Mouse (Mus musculus) hindbrain, embryonic 15.5 days (tissue): ENCODE measurements around the gene Cdk5rap3. TPM values are rescaled to one million over a fixed set of nuclear protein-coding genes. Genes with fewer than 3 reads are reported as not detected.

Experiments
- ATAC-seq: fragments of 200-750 bp; cut with Nextera tagmentation; 2 replicates; pipeline ENCODE4 v1.8.0; 2017; ENCODE audit warnings: low read depth, moderate number of reproducible peaks, moderate TSS enrichment; ENCODE audit not compliant: low FRiP score
- H3K27ac ChIP-seq: fragments of 300-500 bp; sonication (generic); replicated peaks from 2 replicates; pipeline ENCODE4 v1.5.1; 2015; ENCODE audit warnings: mild to moderate bottlenecking, inconsistent platforms
- H3K27me3 ChIP-seq: fragments of 300-500 bp; sonication (generic); 2 replicates; pipeline ENCODE4 v1.6.1; 2015; ENCODE audit warnings: control low read depth, inconsistent platforms
- H3K36me3 ChIP-seq: fragments of 300-500 bp; sonication (generic); 2 replicates; pipeline ENCODE4 v1.6.1; 2015; ENCODE audit warnings: control low read depth, inconsistent platforms
- H3K4me1 ChIP-seq: fragments of 300-500 bp; sonication (generic); replicated peaks from 2 replicates; pipeline ENCODE4 v1.6.1; 2015; ENCODE audit warnings: control low read depth, inconsistent platforms
- H3K4me2 ChIP-seq: fragments of 300-500 bp; sonication (generic); 2 replicates; pipeline ENCODE4 v1.6.1; 2015; ENCODE audit warnings: moderate library complexity, mild to moderate bottlenecking, inconsistent platforms
- H3K4me3 ChIP-seq: fragments of 300-500 bp; sonication (generic); 2 replicates; pipeline ENCODE4 v1.5.1; 2015; ENCODE audit warnings: mild to moderate bottlenecking, inconsistent platforms
- H3K9ac ChIP-seq: fragments of 300-500 bp; sonication (generic); 2 replicates; pipeline ENCODE4 v1.6.1; 2015; ENCODE audit warnings: inconsistent platforms
- H3K9me3 ChIP-seq: fragments of 300-500 bp; sonication (generic); 2 replicates; pipeline ENCODE4 v1.6.1; 2016; ENCODE audit warnings: control low read depth, inconsistent platforms
- WGBS: fragments of 180-500 bp; shearing (Covaris S2); methylation state at CpG from one replicate; pipeline ENCODE4 v1.1.7; 2015; 5-methylcytosine and 5-hydroxymethylcytosine counted together
- polyA plus RNA-seq: library from polyadenylated mRNA; unstranded; fragments of >200 nt; fragmentation: Nextera tagmentation; extraction: Ambion mirVana; gene quantifications from 2 replicates; pipeline ENCODE4 v1.2.1, GENCODE M21; 2015

Gene Cdk5rap3
- polyA plus RNA-seq, 1 experiment from 2014 or later: 82.8 TPM

- no peak for ATAC-seq
- Histone ChIP-seq H3K9me3 (no peaks in the 10 kb centered on the region), H3K36me3 (peaks cover 6% of the 10 kb centered on the region; the same call in 1 of the 2 replicates), H3K4me3 (no peak overlapping the region), H3K27me3 (no peaks in the 10 kb centered on the region), H3K4me2 (no peak overlapping the region), H3K9ac (peak overlapping the region; percentile 8; the same call in 1 of the 2 replicates), H3K4me1 (peaks cover 58% of the 10 kb centered on the region), H3K27ac (peak overlapping the region; percentile 70)
- WGBS: 21% methylated on average over 15 of the region's 15 CpGs
Measured at GRCm38 (mm10) chr11:96906431-96907161, 9.7 kb downstream of the Cdk5rap3 start.

GRCm38 (mm10) chr11:96902639-96903635, 13.4 kb downstream of the Cdk5rap3 start:
- peak; percentile 78 for ATAC-seq
- no peaks in the 10 kb centered on the region for H3K36me3 ChIP-seq
- H3K4me2 ChIP-seq: no peak overlapping the region
- H3K27ac ChIP-seq: peak overlapping the region; percentile 79
- H3K27me3 ChIP-seq: no peaks in the 10 kb centered on the region
- WGBS: 8% methylated on average over 16 of the region's 16 CpGs
- peaks cover 73% of the 10 kb centered on the region for H3K4me1 ChIP-seq
- H3K4me3 ChIP-seq: no peak overlapping the region
- H3K9me3 ChIP-seq: no peaks in the 10 kb centered on the region
- H3K9ac ChIP-seq: 0 out of 2 replicates have a peak overlapping the region, but pooled peaks have one; percentile 8

GRCm38 (mm10) chr11:96901332-96901731, 15.0 kb downstream of the Cdk5rap3 start:
- no peaks in the 10 kb centered on the region for H3K27me3 ChIP-seq
- 0 out of 2 replicates have a peak overlapping the region, but pooled peaks have one; percentile 18 for H3K27ac ChIP-seq
- peaks cover 57% of the 10 kb centered on the region for H3K4me1 ChIP-seq
- no peak for ATAC-seq
- H3K9ac ChIP-seq: no peak overlapping the region
- H3K36me3 ChIP-seq: no peaks in the 10 kb centered on the region
- no peak overlapping the region for H3K4me2 ChIP-seq
- no peaks in the 10 kb centered on the region for H3K9me3 ChIP-seq
- H3K4me3 ChIP-seq: no peak overlapping the region
- WGBS: 30% methylated on average over 9 of the region's 9 CpGs

- ATAC-seq: no peak
- 25% methylated on average over 13 of the region's 13 CpGs for WGBS
- Histone ChIP-seq H3K27me3 (no peaks in the 10 kb centered on the region), H3K27ac (peak overlapping the region; percentile 53; the same call in 1 of the 2 replicates), H3K4me2 (0 out of 2 replicates have a peak overlapping the region, but pooled peaks have one; percentile 1), H3K9me3 (no peaks in the 10 kb centered on the region), H3K36me3 (no peaks in the 10 kb centered on the region), H3K4me3 (no peak overlapping the region), H3K4me1 (peaks cover 46% of the 10 kb centered on the region), H3K9ac (no peak overlapping the region)
Measured at GRCm38 (mm10) chr11:96899449-96900306, 16.6 kb downstream of the Cdk5rap3 start.

- Histone ChIP-seq H3K4me2 (no peak overlapping the region), H3K4me3 (no peak overlapping the region), H3K27me3 (no peaks in the 10 kb centered on the region), H3K9ac (no peak overlapping the region), H3K9me3 (no peaks in the 10 kb centered on the region), H3K27ac (no peak overlapping the region), H3K4me1 (peaks cover 34% of the 10 kb centered on the region), H3K36me3 (no peaks in the 10 kb centered on the region)
- ATAC-seq: no peak
- WGBS: 90% methylated on average over 4 of the region's 4 CpGs
Measured at GRCm38 (mm10) chr11:96895886-96896285, 20.4 kb downstream of the Cdk5rap3 start.

- WGBS: 28% methylated on average over 11 of the region's 11 CpGs
- ATAC-seq: peak; percentile 68; the same call in 1 of the 2 replicates
- H3K27me3 ChIP-seq: no peaks in the 10 kb centered on the region
- H3K36me3 ChIP-seq: no peaks in the 10 kb centered on the region
- H3K4me1 ChIP-seq: peaks cover 18% of the 10 kb centered on the region
- no peak overlapping the region for H3K4me3 ChIP-seq
- no peak overlapping the region for H3K9ac ChIP-seq
- no peaks in the 10 kb centered on the region for H3K9me3 ChIP-seq
- H3K4me2 ChIP-seq: no peak overlapping the region; the same call in 1 of the 2 replicates
- H3K27ac ChIP-seq: peak overlapping the region; percentile 55
Measured at GRCm38 (mm10) chr11:96893203-96893842, 23.0 kb downstream of the Cdk5rap3 start.

- H3K4me3 ChIP-seq: no peak overlapping the region
- no peak overlapping the region for H3K27ac ChIP-seq
- no peaks in the 10 kb centered on the region for H3K9me3 ChIP-seq
- peaks cover 21% of the 10 kb centered on the region for H3K4me1 ChIP-seq
- WGBS: 25% methylated on average over 14 of the region's 14 CpGs
- no peaks in the 10 kb centered on the region for H3K36me3 ChIP-seq
- H3K9ac ChIP-seq: no peak overlapping the region
- no peak overlapping the region for H3K4me2 ChIP-seq
- H3K27me3 ChIP-seq: no peaks in the 10 kb centered on the region
- ATAC-seq: no peak
Measured at GRCm38 (mm10) chr11:96891784-96892527, 24.3 kb downstream of the Cdk5rap3 start.

GRCm38 (mm10) chr11:96886942-96887546, 29.3 kb downstream of the Cdk5rap3 start:
- no peaks in the 10 kb centered on the region for H3K27me3 ChIP-seq
- no peak overlapping the region for H3K4me2 ChIP-seq
- peaks cover 24% of the 10 kb centered on the region for H3K4me1 ChIP-seq
- no peaks in the 10 kb centered on the region for H3K9me3 ChIP-seq
- no peak overlapping the region for H3K4me3 ChIP-seq
- peak overlapping the region; percentile 73; the same call in 1 of the 2 replicates for H3K27ac ChIP-seq
- WGBS: 74% methylated on average over 8 of the region's 8 CpGs
- ATAC-seq: no peak
- no peaks in the 10 kb centered on the region for H3K36me3 ChIP-seq
- H3K9ac ChIP-seq: no peak overlapping the region

GRCm38 (mm10) chr11:96885901-96886340, 30.4 kb downstream of the Cdk5rap3 start:
- Histone ChIP-seq H3K27ac (peak overlapping the region; percentile 73), H3K4me3 (no peak overlapping the region), H3K27me3 (no peaks in the 10 kb centered on the region), H3K36me3 (no peaks in the 10 kb centered on the region), H3K9me3 (no peaks in the 10 kb centered on the region), H3K4me1 (peaks cover 21% of the 10 kb centered on the region), H3K9ac (no peak overlapping the region), H3K4me2 (no peak overlapping the region)
- peak; percentile 81; the same call in 1 of the 2 replicates for ATAC-seq
- 11% methylated on average over 5 of the region's 5 CpGs for WGBS

- 83% methylated on average over 9 of the region's 9 CpGs for WGBS
- ATAC-seq: no peak
- no peak overlapping the region for H3K27ac ChIP-seq
- peaks cover 35% of the 10 kb centered on the region for H3K4me1 ChIP-seq
- no peaks in the 10 kb centered on the region for H3K27me3 ChIP-seq
- no peak overlapping the region for H3K4me3 ChIP-seq
- no peaks in the 10 kb centered on the region for H3K36me3 ChIP-seq
- H3K9me3 ChIP-seq: no peaks in the 10 kb centered on the region
- H3K9ac ChIP-seq: no peak overlapping the region
- H3K4me2 ChIP-seq: no peak overlapping the region
Measured at GRCm38 (mm10) chr11:96880296-96880695, 36.0 kb downstream of the Cdk5rap3 start.
